Mouse (Mus musculus): ENCODE measurements around the gene Gm20795. TPM values are rescaled to one million over a fixed set of nuclear protein-coding genes. Genes with fewer than 3 reads are reported as not detected.
"Not testable (repeated sequence)": the region's sequence is repeated elsewhere in the genome, so short reads cannot be mapped to it uniquely, and the experiment has no call there.

Gm20795 gene
- total RNA-seq (2021): not detected
- long read RNA-seq, experiment 1: 0 reads
- long read RNA-seq, experiment 2: 0 reads

- DNase-seq: not testable (repeated sequence)
These were observed at the start of gene Gm20795 for GRCm38 (mm10) chrY:40804614-40805013. Gm20795 (plus strand) TSS chrY:40804914.

- not testable (repeated sequence) for DNase-seq
These were observed 29.0 kb upstream of the Gm20795 start, which contains the start of gene Gm21797 for GRCm38 (mm10) chrY:40775665-40776064. Gm21797 (minus strand) TSS chrY:40775765.

Other genes with a start within 250 kb of the Gm20795 start
- gene Gm21852, start 152.9 kb upstream of the Gm20795 start, total RNA-seq (2021): not detected
- not detected for gene Gm21797, start 29.1 kb upstream of the Gm20795 start, total RNA-seq (2021)